Mouse (Mus musculus): Measurements from ENCODE around the gene Arhgap19. TPM values are rescaled to one million over a fixed set of nuclear protein-coding genes. Genes with fewer than 3 reads are reported as not detected.

Arhgap19 gene
- polyA plus RNA-seq, 1 experiment from 2014 or later, result 25.6 TPM

DNA sequence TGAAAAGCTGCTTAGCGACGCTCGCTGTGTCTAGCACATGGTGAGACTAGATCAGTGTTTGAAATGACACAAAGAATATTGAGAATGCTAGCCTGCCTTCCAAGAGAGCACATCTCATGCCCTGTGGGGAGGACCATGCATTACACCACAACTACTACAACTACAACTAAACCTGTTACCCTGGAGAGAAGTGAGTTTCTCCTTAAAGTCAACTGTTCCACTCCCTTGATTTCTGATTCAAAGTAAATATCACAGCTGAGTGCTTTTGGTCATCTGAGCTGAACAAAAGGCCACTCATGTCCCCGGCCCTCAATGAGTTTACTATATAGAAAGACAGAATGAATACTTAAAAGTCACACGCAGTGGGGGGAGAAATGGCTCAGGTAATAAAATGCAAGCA is 8.2 kb upstream of the Arhgap19 start:
- Histone ChIP-seq H3K4me1 (ENCODE audit: control insufficient read depth, low read depth, low read length) (peaks cover 32% of the 10 kb centered on the region), H3K4me2 (ENCODE audit: low read depth, low read length) (no peak overlapping the region), H3K4me3 (ENCODE audit: low read depth, low read length) (no peak overlapping the region), H3K27me3 (ENCODE audit: control insufficient read depth, insufficient read depth, low read depth, low read length) (no peaks in the 10 kb centered on the region), H3K36me3 (ENCODE audit: control insufficient read depth, insufficient read depth) (no peaks in the 10 kb centered on the region), H3K9me3 (replicated peaks; ENCODE audit: control insufficient read depth, low read length) (0 out of 2 replicates have a peak, but pooled peaks cover 2% of the 10 kb centered on the region), H3K27ac (ENCODE audit: low read length) (no peak overlapping the region), H3K9ac (ENCODE audit: low read depth, low read length) (no peak overlapping the region)
- 88% methylated on average over 5 of the region's 5 CpGs for WGBS (ENCODE audit: insufficient replicate concordance)
- ATAC-seq (ENCODE audit: low read depth), result no peak

DNA sequence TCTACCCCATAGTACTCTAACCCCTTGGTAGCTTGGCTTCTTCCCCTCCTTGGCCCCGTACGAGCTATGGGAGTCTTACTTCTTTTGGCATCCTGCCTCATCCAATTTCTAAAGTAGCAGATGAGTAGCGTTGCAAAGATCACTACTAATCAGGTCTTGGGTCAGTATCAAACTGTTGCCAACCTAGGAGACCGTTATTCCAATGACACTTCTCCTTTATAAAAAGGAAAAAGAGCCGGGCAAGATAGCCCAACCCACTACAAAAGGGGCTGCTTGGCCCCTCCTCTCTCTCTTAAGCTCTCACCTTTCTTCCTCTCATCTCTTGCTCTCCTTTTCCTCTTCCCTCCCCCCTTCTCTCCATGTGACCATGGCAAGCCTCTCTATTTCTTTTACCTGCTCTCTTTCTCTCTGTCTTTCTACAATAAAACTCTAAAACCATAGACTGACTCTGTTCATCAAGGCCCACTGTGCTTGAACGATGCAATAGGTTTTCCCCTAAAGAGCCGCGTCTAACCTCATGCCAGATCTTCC is 6.3 kb upstream of the Arhgap19 start:
- ATAC-seq (ENCODE audit: low read depth), result peak; percentile 12; the same call in 1 of the 2 replicates
- peak overlapping the region; percentile 45; the same call in 1 of the 2 replicates for H3K4me2 ChIP-seq (ENCODE audit: low read depth, low read length)
- H3K27ac ChIP-seq (ENCODE audit: low read length), result peak overlapping the region; percentile 39
- H3K36me3 ChIP-seq (ENCODE audit: control insufficient read depth, insufficient read depth), result no peaks in the 10 kb centered on the region
- H3K4me3 ChIP-seq (ENCODE audit: low read depth, low read length), result no peak overlapping the region
- 0 out of 2 replicates have a peak, but pooled peaks cover 2% of the 10 kb centered on the region for H3K9me3 ChIP-seq (replicated peaks; ENCODE audit: control insufficient read depth, low read length)
- H3K27me3 ChIP-seq (ENCODE audit: control insufficient read depth, insufficient read depth, low read depth, low read length), result no peaks in the 10 kb centered on the region
- peaks cover 31% of the 10 kb centered on the region for H3K4me1 ChIP-seq (ENCODE audit: control insufficient read depth, low read depth, low read length)
- H3K9ac ChIP-seq (ENCODE audit: low read depth, low read length), result peak overlapping the region; percentile 10; the same call in 1 of the 2 replicates
- WGBS (ENCODE audit: insufficient replicate concordance), result 62% methylated on average over 8 of the region's 8 CpGs

DNA sequence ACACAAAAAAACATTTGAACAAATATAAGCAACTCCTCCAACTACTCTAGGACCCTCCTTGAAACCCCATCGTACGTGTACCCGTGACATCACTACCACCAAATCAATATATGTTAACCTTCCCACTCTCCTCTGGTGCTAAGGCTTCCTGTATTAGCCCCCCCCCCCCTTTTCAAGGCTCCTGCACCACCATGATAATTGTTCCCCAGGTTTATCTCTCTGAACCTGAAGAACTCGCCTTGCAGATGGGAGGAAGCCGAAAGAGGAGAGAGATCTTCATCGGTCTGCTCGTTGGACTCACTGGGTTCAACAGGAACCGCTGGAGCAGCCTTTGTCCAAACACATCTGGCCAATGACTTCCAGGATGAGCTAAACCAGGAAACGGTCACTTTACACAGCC is 5.7 kb upstream of the Arhgap19 start:
- Histone ChIP-seq H3K9me3 (replicated peaks; ENCODE audit: control insufficient read depth, low read length) (0 out of 2 replicates have a peak, but pooled peaks cover 2% of the 10 kb centered on the region), H3K4me1 (ENCODE audit: control insufficient read depth, low read depth, low read length) (peaks cover 30% of the 10 kb centered on the region), H3K4me2 (ENCODE audit: low read depth, low read length) (peak overlapping the region; percentile 45), H3K9ac (ENCODE audit: low read depth, low read length) (peak overlapping the region; percentile 10; the same call in 1 of the 2 replicates), H3K27me3 (ENCODE audit: control insufficient read depth, insufficient read depth, low read depth, low read length) (no peaks in the 10 kb centered on the region), H3K27ac (ENCODE audit: low read length) (peak overlapping the region; percentile 39), H3K36me3 (ENCODE audit: control insufficient read depth, insufficient read depth) (no peaks in the 10 kb centered on the region), H3K4me3 (ENCODE audit: low read depth, low read length) (no peak overlapping the region)
- peak; percentile 85 for ATAC-seq (ENCODE audit: low read depth)
- 24% methylated on average over 9 of the region's 9 CpGs for WGBS (ENCODE audit: insufficient replicate concordance)

DNA sequence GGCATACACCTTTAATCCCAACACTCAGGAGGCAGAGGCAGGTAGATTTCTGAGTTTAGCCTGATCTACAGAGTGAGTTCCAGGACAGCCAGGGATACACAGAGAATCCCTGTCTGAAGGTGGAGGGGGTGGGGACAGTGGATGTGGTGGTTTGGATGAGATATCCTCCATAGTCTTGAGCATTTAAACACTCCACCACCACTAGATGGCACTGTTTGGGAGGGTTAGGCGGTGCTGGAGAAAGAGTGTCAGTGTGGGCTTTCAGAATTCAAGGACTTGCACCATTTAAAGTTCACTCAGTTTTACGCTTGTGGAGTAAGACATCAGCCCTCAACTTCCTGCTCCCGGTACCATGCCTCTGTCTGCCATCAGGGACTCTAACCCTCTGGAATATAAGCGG is 4.0 kb upstream of the Arhgap19 start:
- H3K9ac ChIP-seq (ENCODE audit: low read depth, low read length), result no peak overlapping the region
- H3K27me3 ChIP-seq (ENCODE audit: control insufficient read depth, insufficient read depth, low read depth, low read length), result no peaks in the 10 kb centered on the region
- WGBS (ENCODE audit: insufficient replicate concordance), result 87% methylated on average over 4 of the region's 4 CpGs
- no peak overlapping the region for H3K4me3 ChIP-seq (ENCODE audit: low read depth, low read length)
- 0 out of 2 replicates have a peak, but pooled peaks cover 2% of the 10 kb centered on the region for H3K9me3 ChIP-seq (replicated peaks; ENCODE audit: control insufficient read depth, low read length)
- no peaks in the 10 kb centered on the region for H3K36me3 ChIP-seq (ENCODE audit: control insufficient read depth, insufficient read depth)
- ATAC-seq (ENCODE audit: low read depth), result no peak
- H3K4me2 ChIP-seq (ENCODE audit: low read depth, low read length), result no peak overlapping the region
- no peak overlapping the region for H3K27ac ChIP-seq (ENCODE audit: low read length)
- peaks cover 32% of the 10 kb centered on the region for H3K4me1 ChIP-seq (ENCODE audit: control insufficient read depth, low read depth, low read length)

DNA sequence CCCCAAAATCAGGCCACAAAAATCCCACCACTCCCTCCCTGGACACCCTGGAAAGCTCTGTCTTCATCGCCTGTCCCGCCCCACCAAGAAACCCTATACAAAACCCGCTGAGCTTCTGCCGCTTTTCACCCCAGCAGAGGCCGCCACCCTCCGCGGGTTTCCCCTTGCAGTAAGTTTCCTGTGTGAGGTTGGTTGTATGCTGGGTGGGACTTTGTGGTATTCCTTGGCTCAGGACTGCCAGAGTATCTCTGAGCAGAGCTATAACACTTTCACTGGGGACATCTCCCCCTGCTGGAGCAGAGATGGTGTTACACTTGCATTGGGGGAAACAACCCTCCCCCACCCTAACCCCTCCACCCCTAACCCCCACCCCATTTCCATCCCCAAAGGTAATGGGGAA is 1.5 kb upstream of the Arhgap19 start:
- Histone ChIP-seq H3K4me1 (ENCODE audit: control insufficient read depth, low read depth, low read length) (peaks cover 39% of the 10 kb centered on the region), H3K9ac (ENCODE audit: low read depth, low read length) (no peak overlapping the region), H3K27ac (ENCODE audit: low read length) (no peak overlapping the region), H3K4me3 (ENCODE audit: low read depth, low read length) (no peak overlapping the region), H3K36me3 (ENCODE audit: control insufficient read depth, insufficient read depth) (no peaks in the 10 kb centered on the region), H3K27me3 (ENCODE audit: control insufficient read depth, insufficient read depth, low read depth, low read length) (no peaks in the 10 kb centered on the region), H3K4me2 (ENCODE audit: low read depth, low read length) (no peak overlapping the region), H3K9me3 (replicated peaks; ENCODE audit: control insufficient read depth, low read length) (0 out of 2 replicates have a peak, but pooled peaks cover 2% of the 10 kb centered on the region)
- WGBS (ENCODE audit: insufficient replicate concordance), result 29% methylated on average over 7 of the region's 7 CpGs
- ATAC-seq (ENCODE audit: low read depth), result no peak

DNA sequence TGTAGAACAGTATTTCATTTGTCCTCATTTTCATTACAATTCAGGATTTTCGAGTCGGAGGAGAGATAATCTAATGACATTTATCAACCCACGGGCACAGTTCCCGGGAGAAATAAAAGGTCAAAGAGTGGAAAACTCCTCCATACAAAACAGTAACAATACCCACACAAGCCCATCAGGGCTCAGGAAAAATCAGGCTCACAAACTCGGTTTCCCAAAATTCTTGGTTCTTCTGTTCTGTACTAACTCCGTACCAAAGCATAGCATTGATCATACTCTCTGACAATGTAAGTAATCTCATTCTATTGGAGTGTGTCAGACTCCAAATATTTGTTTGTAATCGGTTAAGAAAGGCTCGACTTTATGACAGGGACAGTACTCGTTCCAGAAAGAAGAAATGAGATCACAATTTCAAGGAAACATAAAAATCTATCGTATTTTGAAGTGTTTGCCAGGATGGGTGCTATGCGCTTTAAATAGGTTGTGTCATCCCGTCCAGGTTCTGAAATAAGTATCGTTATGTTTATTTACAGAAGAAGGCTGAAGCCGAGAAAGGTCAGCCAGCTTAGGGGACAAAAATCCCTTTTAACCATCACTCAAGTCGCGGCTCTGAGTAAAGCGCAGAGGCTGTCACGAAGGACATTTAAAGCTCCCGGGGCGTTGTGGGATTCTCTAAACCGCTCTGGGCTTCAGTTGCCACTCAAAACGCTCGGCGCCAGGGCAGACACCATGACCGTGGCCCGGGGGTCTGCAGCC is 683 bp downstream of the Arhgap19 start:
- peak overlapping the region; percentile 98 for H3K9ac ChIP-seq (ENCODE audit: low read depth, low read length)
- H3K4me3 ChIP-seq (ENCODE audit: low read depth, low read length), result peak overlapping the region; percentile 98
- peak; percentile 20 for ATAC-seq (ENCODE audit: low read depth)
- H3K36me3 ChIP-seq (ENCODE audit: control insufficient read depth, insufficient read depth), result no peaks in the 10 kb centered on the region
- H3K27ac ChIP-seq (ENCODE audit: low read length), result peak overlapping the region; percentile 92
- 3% methylated on average over 26 of the region's 26 CpGs for WGBS (ENCODE audit: insufficient replicate concordance)
- no peaks in the 10 kb centered on the region for H3K27me3 ChIP-seq (ENCODE audit: control insufficient read depth, insufficient read depth, low read depth, low read length)
- 0 out of 2 replicates have a peak, but pooled peaks cover 2% of the 10 kb centered on the region for H3K9me3 ChIP-seq (replicated peaks; ENCODE audit: control insufficient read depth, low read length)
- peak overlapping the region; percentile 56 for H3K4me2 ChIP-seq (ENCODE audit: low read depth, low read length)
- peaks cover 29% of the 10 kb centered on the region for H3K4me1 ChIP-seq (ENCODE audit: control insufficient read depth, low read depth, low read length)

DNA sequence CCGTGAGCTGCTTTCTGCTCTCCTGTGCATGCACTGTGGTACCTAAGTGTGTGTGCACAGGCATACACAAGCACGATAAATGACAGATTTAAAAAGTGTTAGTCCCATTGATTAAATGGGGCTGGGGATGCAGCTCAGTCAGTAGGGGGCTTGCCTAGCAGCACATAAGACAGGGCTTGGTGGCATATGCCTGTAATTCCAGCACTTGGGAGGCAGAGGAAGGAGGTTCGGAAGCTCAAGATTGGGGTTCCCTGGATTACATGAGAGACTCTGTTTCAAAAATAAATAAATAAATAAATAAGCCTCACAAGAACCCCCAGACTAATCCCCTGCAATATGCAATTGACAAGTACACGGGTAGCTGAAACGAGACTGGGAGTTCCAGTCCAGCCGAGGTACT is 1.4 kb downstream of the Arhgap19 start:
- Histone ChIP-seq H3K9ac (ENCODE audit: low read depth, low read length) (peak overlapping the region; percentile 98), H3K4me2 (ENCODE audit: low read depth, low read length) (peak overlapping the region; percentile 56), H3K9me3 (replicated peaks; ENCODE audit: control insufficient read depth, low read length) (no peaks in the 10 kb centered on the region), H3K27me3 (ENCODE audit: control insufficient read depth, insufficient read depth, low read depth, low read length) (no peaks in the 10 kb centered on the region), H3K27ac (ENCODE audit: low read length) (no peak overlapping the region), H3K36me3 (ENCODE audit: control insufficient read depth, insufficient read depth) (no peaks in the 10 kb centered on the region), H3K4me3 (ENCODE audit: low read depth, low read length) (peak overlapping the region; percentile 98), H3K4me1 (ENCODE audit: control insufficient read depth, low read depth, low read length) (peaks cover 35% of the 10 kb centered on the region)
- ATAC-seq (ENCODE audit: low read depth), result no peak
- WGBS (ENCODE audit: insufficient replicate concordance), result 49% methylated on average over 6 of the region's 6 CpGs

DNA sequence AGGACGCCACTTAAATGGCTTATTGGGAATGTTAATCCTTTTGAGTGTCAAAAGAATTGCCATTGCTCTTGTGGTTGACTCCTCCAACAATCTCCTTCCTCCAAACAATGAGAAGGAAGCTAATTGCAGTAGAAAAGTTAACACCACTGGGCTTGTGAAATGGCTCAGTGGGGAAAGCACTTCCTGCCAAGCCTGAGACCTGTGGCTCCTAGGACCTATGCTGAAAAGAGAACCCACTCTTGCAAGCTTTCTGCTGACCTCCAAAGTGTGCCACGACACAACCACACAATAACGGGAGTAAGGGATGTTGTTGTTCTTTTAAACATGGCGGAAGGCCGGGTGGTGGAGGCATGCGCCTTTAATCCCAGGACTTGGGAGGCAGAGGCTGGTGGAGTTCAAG is 4.3 kb downstream of the Arhgap19 start:
- H3K36me3 ChIP-seq (ENCODE audit: control insufficient read depth, insufficient read depth), result no peaks in the 10 kb centered on the region
- WGBS (ENCODE audit: insufficient replicate concordance), result 63% methylated on average over 6 of the region's 6 CpGs
- peak overlapping the region; percentile 23; the same call in 1 of the 2 replicates for H3K4me2 ChIP-seq (ENCODE audit: low read depth, low read length)
- H3K27ac ChIP-seq (ENCODE audit: low read length), result peak overlapping the region; percentile 73
- H3K27me3 ChIP-seq (ENCODE audit: control insufficient read depth, insufficient read depth, low read depth, low read length), result no peaks in the 10 kb centered on the region
- peaks cover 39% of the 10 kb centered on the region for H3K4me1 ChIP-seq (ENCODE audit: control insufficient read depth, low read depth, low read length)
- no peaks in the 10 kb centered on the region for H3K9me3 ChIP-seq (replicated peaks; ENCODE audit: control insufficient read depth, low read length)
- H3K9ac ChIP-seq (ENCODE audit: low read depth, low read length), result no peak overlapping the region
- H3K4me3 ChIP-seq (ENCODE audit: low read depth, low read length), result no peak overlapping the region
- no peak for ATAC-seq (ENCODE audit: low read depth)

DNA sequence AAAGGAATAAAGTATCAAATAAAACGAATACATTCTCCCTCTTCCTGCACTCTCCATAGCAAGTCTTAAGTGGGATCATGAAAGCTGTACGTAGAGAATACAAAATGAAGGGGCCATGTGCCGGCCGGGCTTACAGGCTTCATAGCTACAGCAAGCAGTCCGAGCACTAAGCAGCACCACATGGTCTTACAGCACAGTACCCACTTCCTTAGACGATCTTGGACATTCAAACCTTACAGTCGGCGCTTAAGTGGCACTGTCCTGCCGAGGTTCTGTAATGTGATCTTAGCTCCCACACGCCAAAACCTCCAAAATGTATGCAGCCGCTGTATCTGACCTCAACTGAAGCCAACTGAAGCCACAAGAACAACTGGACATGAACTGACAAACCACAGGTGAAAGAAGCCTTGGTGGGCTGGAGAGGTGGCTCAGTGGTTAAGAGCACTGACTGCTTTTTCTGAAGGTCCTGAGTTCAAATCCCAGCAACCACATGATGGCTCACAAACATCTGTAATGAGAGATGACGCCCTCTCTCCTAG is 5.0 kb downstream of the Arhgap19 start:
- ATAC-seq (ENCODE audit: low read depth), result no peak
- no peaks in the 10 kb centered on the region for H3K27me3 ChIP-seq (ENCODE audit: control insufficient read depth, insufficient read depth, low read depth, low read length)
- WGBS (ENCODE audit: insufficient replicate concordance), result 56% methylated on average over 12 of the region's 12 CpGs
- peak overlapping the region; percentile 69 for H3K27ac ChIP-seq (ENCODE audit: low read length)
- H3K4me2 ChIP-seq (ENCODE audit: low read depth, low read length), result no peak overlapping the region
- peaks cover 36% of the 10 kb centered on the region for H3K4me1 ChIP-seq (ENCODE audit: control insufficient read depth, low read depth, low read length)
- H3K36me3 ChIP-seq (ENCODE audit: control insufficient read depth, insufficient read depth), result no peaks in the 10 kb centered on the region
- no peak overlapping the region for H3K9ac ChIP-seq (ENCODE audit: low read depth, low read length)
- H3K4me3 ChIP-seq (ENCODE audit: low read depth, low read length), result no peak overlapping the region
- no peaks in the 10 kb centered on the region for H3K9me3 ChIP-seq (replicated peaks; ENCODE audit: control insufficient read depth, low read length)
